Mouse (Mus musculus): Measurements from ENCODE around the gene Prlh. TPM values are rescaled to one million over a fixed set of nuclear protein-coding genes. Genes with fewer than 3 reads are reported as not detected.
A peak's percentile ranks its signal among the peaks of the same experiment; 100 is the strongest.

Prlh gene
- total and polyA plus RNA-seq, 2 experiments = not detected

DNA sequence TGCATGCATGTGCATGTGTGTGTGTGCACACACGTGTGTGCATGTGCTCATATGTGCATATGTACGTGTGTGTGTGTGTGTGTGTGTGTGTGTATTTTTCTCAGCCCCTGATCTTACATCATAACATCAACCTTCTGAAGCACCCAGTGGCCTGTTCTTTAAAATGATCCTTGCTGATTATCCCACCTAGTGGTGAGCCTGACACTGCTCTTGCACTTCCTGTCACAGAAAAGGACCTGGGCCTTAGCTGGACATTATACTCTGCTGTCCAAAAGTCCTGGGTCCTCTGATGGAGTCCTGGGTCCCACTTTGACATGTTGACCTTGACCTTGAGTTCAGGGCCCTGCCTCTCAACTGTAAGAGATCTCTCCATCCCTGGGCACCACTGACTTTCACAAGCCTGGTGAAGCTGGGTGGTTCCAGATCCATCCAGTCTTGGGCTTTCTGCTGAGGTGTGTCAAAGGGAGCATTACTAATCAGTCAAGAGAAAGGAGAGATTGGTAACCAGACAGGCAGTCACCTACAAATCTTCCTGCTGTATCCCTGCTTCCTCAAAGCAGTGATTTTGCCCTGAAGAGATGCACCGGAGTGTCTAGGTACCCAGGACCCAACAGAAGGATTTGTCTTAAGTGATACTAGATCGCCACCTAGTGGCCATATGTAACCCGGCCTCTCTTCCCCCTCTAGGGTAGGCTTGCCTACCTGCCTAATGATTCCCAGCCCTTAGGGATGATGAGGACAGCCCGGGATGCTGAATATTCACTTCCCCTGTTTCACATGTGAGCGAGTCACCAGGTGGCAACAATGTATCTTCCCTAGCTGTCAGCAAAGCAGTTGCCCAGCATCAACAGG is 3.6 kb downstream of the Prlh start:
- Histone ChIP-seq H3K9ac (ENCODE audit: low read depth, low read length) (no peak overlapping the region), H3K36me3 (ENCODE audit: control insufficient read depth, insufficient read depth, low read length) (peaks cover 3% of the 10 kb centered on the region; the same call in 1 of the 2 replicates), H3K4me3 (ENCODE audit: insufficient read depth, low read depth, low read length) (no peak overlapping the region), H3K4me1 (ENCODE audit: control insufficient read depth, insufficient read depth, low read length) (no peaks in the 10 kb centered on the region), H3K27ac (replicated peaks; ENCODE audit: insufficient read depth, low read depth, low read length) (no peak overlapping the region), H3K79me2 (ENCODE audit: control insufficient read depth, insufficient read depth, low read length) (no peaks in the 10 kb centered on the region), H3K27me3 (ENCODE audit: control insufficient read depth, insufficient read depth, low read length) (no peaks in the 10 kb centered on the region)
- peak; percentile 52 for DNase-seq (ENCODE audit: extremely low read depth, low read depth, low spot score)
- WGBS = 43% methylated on average over 7 of the region's 7 CpGs
- TF ChIP-seq CTCF (IDR thresholded peaks at IDR 0.05; ENCODE audit: low read depth, low read length) = peak; percentile 62
- TF ChIP-seq POLR2A (IDR thresholded peaks at IDR 0.05; ENCODE audit: extremely low read depth, insufficient read depth, low read length) = no peak

DNA sequence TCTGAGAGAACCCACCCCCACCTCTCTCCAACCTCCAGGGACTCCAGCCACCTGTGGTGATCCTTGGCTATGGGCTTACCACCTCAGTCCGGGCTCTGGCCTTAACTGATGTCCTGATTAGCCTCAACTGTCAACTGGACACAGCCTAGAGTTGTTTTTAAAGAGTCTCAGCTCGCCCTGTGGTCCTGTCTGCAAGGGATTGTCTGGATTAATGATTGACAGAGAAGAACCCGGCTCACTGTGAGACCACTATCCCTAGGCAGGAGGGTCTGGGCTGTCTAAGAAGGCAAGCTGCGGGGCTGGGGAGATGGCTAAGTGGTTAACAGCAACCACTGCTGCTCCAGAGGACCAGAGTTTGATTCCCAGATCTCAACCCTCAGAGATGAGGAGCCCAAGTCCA is 9.6 kb downstream of the Prlh start:
- Histone ChIP-seq H3K4me1 (ENCODE audit: control insufficient read depth, insufficient read depth, low read length) (peaks cover 9% of the 10 kb centered on the region), H3K9ac (ENCODE audit: low read depth, low read length) (no peak overlapping the region), H3K36me3 (ENCODE audit: control insufficient read depth, insufficient read depth, low read length) (peaks cover 3% of the 10 kb centered on the region; the same call in 1 of the 2 replicates), H3K27me3 (ENCODE audit: control insufficient read depth, insufficient read depth, low read length) (no peaks in the 10 kb centered on the region), H3K79me2 (ENCODE audit: control insufficient read depth, insufficient read depth, low read length) (peaks cover 3% of the 10 kb centered on the region; the same call in 1 of the 2 replicates), H3K4me3 (ENCODE audit: insufficient read depth, low read depth, low read length) (no peak overlapping the region), H3K27ac (replicated peaks; ENCODE audit: insufficient read depth, low read depth, low read length) (no peak overlapping the region)
- TF ChIP-seq POLR2A (IDR thresholded peaks at IDR 0.05; ENCODE audit: extremely low read depth, insufficient read depth, low read length) = no peak
- no peak for TF ChIP-seq CTCF (IDR thresholded peaks at IDR 0.05; ENCODE audit: low read depth, low read length)
- 27% methylated on average over 4 of the region's 4 CpGs for WGBS
- DNase-seq (ENCODE audit: extremely low read depth, low read depth, low spot score) = no peak

DNA sequence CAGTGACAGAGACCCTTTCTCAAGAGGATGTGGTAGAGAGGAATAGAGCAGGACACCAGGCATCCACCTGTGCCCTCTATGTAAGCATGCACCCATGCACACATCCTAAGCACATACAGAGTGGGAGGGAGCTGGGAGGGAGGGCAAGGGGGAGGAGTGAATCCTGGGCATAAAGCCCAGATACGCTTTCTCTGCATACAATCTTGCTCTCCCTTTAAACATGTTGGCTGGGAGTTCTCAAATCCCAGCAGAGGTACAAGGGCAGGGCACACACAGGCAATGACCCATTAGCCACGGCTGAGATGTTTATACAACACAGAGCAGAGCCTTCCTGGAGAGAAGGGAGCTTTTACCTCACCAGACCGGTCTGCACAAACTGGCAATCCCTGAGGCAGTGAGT is 10.1 kb downstream of the Prlh start:
- 10% methylated on average over 3 of the region's 3 CpGs for WGBS
- TF ChIP-seq CTCF (IDR thresholded peaks at IDR 0.05; ENCODE audit: low read depth, low read length) (no peak), POLR2A (IDR thresholded peaks at IDR 0.05; ENCODE audit: extremely low read depth, insufficient read depth, low read length) (no peak)
- Histone ChIP-seq H3K4me1 (ENCODE audit: control insufficient read depth, insufficient read depth, low read length) (peaks cover 12% of the 10 kb centered on the region), H3K9ac (ENCODE audit: low read depth, low read length) (no peak overlapping the region), H3K27ac (replicated peaks; ENCODE audit: insufficient read depth, low read depth, low read length) (no peak overlapping the region), H3K79me2 (ENCODE audit: control insufficient read depth, insufficient read depth, low read length) (peaks cover 5% of the 10 kb centered on the region; the same call in 1 of the 2 replicates), H3K36me3 (ENCODE audit: control insufficient read depth, insufficient read depth, low read length) (peaks cover 3% of the 10 kb centered on the region; the same call in 1 of the 2 replicates), H3K27me3 (ENCODE audit: control insufficient read depth, insufficient read depth, low read length) (no peaks in the 10 kb centered on the region), H3K4me3 (ENCODE audit: insufficient read depth, low read depth, low read length) (no peak overlapping the region)
- peak; percentile 72 for DNase-seq (ENCODE audit: extremely low read depth, low read depth, low spot score)

DNA sequence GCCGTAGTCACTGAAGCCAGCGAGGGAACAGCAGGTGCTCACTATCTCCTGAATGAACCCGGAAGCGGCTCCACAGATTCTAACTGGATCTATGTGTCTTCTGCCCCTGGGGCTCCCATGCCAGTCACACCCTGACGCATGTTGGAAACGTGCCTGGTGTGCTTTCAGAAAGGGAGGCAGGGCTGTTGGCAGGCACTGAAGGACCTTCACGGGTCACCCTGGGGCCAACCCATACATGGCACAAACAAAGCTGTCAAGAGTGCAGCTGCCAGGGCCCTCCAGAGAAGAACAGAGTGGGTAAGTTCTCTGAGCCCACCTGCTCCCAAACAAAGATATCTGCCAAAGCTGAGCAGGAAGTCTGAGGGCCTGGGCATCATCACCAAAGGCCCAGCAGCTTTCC is 14.7 kb downstream of the Prlh start:
- 16% methylated on average over 7 of the region's 7 CpGs for WGBS
- H3K79me2 ChIP-seq (ENCODE audit: control insufficient read depth, insufficient read depth, low read length) = peaks cover 10% of the 10 kb centered on the region; the same call in 1 of the 2 replicates
- H3K9ac ChIP-seq (ENCODE audit: low read depth, low read length) = peak overlapping the region; percentile 12; the same call in 1 of the 2 replicates
- H3K4me3 ChIP-seq (ENCODE audit: insufficient read depth, low read depth, low read length) = no peak overlapping the region
- no peak for TF ChIP-seq CTCF (IDR thresholded peaks at IDR 0.05; ENCODE audit: low read depth, low read length)
- no peak for TF ChIP-seq POLR2A (IDR thresholded peaks at IDR 0.05; ENCODE audit: extremely low read depth, insufficient read depth, low read length)
- H3K4me1 ChIP-seq (ENCODE audit: control insufficient read depth, insufficient read depth, low read length) = peaks cover 23% of the 10 kb centered on the region
- H3K36me3 ChIP-seq (ENCODE audit: control insufficient read depth, insufficient read depth, low read length) = no peaks in the 10 kb centered on the region
- peak overlapping the region; percentile 28 for H3K27ac ChIP-seq (replicated peaks; ENCODE audit: insufficient read depth, low read depth, low read length)
- H3K27me3 ChIP-seq (ENCODE audit: control insufficient read depth, insufficient read depth, low read length) = no peaks in the 10 kb centered on the region
- DNase-seq (ENCODE audit: extremely low read depth, low read depth, low spot score) = peak; percentile 90

DNA sequence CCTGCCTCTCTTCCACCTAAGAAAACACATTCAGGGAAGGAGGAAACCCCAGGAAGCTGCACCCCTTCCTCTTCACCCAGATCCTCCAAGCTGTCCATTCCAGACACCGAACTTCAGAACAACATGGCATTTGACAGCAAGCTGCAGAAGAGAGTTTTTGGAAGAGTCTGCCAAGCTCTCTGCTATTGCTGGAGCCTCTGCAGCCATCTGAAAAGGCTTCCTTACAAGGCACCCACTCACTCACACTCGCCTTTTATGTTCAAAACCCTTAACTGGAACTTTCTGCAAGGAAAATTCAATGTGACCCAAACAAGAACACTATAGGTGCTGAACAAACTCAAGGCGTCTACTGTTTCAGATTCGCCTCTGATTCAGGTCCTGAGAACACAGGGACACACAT is 15.7 kb downstream of the Prlh start:
- TF ChIP-seq CTCF (IDR thresholded peaks at IDR 0.05; ENCODE audit: low read depth, low read length) (no peak), POLR2A (IDR thresholded peaks at IDR 0.05; ENCODE audit: extremely low read depth, insufficient read depth, low read length) (no peak)
- H3K4me1 ChIP-seq (ENCODE audit: control insufficient read depth, insufficient read depth, low read length) = peaks cover 18% of the 10 kb centered on the region

More for the DNA sequence above, 15.7 kb downstream of the Prlh start:
- Histone ChIP-seq H3K79me2 (ENCODE audit: control insufficient read depth, insufficient read depth, low read length) (peaks cover 10% of the 10 kb centered on the region; the same call in 1 of the 2 replicates), H3K9ac (ENCODE audit: low read depth, low read length) (peak overlapping the region; percentile 87), H3K4me3 (ENCODE audit: insufficient read depth, low read depth, low read length) (peak overlapping the region; percentile 89), H3K27ac (replicated peaks; ENCODE audit: insufficient read depth, low read depth, low read length) (peak overlapping the region; percentile 89), H3K27me3 (ENCODE audit: control insufficient read depth, insufficient read depth, low read length) (no peaks in the 10 kb centered on the region), H3K36me3 (ENCODE audit: control insufficient read depth, insufficient read depth, low read length) (no peaks in the 10 kb centered on the region)
- peak; percentile 41 for DNase-seq (ENCODE audit: extremely low read depth, low read depth, low spot score)
- 32% methylated on average over 4 of the region's 4 CpGs for WGBS

Measured in liver, adult 2 months (tissue).